Mouse (Mus musculus) ovary, adult 18-20 months (tissue): Measurements from ENCODE around the gene Samhd1.

Source experiments
- DNase-seq: peaks from one replicate; pipeline ENCODE4 v3.0.0; 2022; ENCODE audit warnings: low spot score, mixed read lengths

Gene Samhd1

GRCm38 (mm10) chr2:157072316-157072990 is 62.6 kb downstream of the Samhd1 start:
- DNase-seq, result no peak

DNA sequence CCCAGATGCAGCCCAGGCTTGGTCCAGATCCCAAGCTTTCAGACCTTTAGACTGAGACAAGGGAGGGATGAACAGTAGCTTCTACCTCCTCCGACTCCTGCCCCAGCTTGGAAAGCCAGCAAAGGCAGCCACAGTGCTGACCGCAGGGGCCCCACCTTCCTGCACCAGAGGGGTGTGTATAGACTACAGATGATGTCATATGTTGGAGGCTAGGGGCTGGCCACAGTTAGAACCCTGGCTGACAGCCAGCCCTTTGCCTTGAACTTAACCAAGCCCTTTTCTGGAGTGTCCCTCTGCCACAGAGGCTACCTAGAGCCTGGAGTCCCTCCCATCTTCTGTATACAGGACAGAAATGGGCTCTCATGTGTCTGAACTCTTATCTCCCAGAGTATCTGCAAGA is 63.5 kb downstream of the Samhd1 start:
- peak; percentile 60 for DNase-seq

DNA sequence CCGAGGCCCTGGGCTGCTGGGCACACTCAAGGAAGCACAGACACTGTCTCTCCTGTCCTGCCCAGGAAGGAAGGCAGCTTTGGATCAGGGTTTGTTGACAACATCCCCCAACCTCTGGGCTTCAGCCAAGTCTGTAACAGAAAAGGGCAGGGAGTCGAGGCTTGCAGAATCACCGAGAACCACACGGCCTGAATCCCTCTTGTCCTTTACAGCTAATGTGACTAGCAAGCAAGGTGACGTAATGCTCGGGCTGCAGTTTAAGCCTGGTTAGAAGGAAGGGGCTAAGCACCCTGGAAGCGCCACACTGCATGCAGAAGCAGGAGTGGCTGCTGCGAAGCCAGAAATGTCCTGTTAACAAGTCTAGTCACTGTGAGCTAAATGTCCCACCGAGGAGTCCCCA is 64.7 kb downstream of the Samhd1 start:
- DNase-seq, result no peak

DNA sequence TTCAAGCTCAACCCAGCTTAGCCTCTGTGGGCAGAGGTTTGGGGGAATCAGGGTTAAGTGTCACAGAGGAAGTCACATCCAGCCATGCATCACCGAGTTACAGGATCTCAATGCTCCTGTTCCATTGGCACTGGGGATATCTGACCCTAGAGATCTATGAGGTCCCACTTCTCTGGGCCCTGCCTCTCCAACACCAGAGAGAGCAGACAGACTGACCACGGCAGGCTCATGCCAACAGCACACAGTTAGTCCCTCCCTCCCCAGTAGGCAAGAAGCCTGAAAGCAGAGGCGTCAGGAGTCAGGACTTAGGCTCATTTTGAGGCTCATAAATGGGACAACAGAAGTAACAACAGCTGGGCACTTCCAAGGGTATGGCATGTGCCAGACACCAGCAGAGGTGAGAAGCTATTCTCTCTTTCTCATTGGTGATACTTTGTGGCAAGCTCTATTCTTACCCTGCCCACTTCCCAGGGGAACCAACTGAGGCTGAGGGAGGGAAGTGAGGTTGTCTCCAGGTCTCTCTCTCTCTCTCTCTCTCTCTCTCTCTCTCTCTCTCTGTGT is 65.2 kb downstream of the Samhd1 start:
- no peak for DNase-seq

GRCm38 (mm10) chr2:157069355-157069735 is 65.7 kb downstream of the Samhd1 start:
- DNase-seq, result no peak

DNA sequence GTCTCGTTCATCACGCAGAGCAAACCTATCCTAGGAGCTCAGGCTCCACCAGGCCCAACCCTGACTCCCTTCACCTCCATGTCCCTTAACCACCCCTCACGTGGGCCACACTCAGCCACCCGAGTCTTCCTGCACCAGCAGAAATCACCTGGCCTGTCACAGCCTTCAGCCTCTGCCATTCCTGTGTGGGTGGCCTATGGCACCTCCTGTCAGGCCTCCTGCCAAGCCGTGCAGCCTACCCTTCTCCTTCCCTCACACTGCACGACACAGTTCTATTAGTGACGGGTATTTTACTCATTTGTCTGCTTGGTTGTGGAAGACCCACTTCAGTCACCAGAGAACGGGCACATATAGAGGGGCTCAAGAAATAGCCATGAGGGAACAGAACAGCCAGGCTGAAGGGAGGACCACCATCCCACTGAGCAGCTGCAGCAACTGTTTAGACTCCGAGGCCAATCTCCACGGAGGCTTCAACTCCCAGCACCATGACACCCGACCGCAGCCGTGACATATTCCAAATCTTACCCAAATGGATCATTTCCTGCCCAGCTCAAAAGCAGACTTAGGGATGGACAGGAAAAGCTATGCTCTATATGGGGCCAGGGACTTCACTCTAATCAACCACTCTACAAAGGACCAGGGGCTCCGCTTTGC is 66.2 kb downstream of the Samhd1 start:
- no peak for DNase-seq

GRCm38 (mm10) chr2:157066731-157067430 is 68.2 kb downstream of the Samhd1 start:
- DNase-seq, result no peak

- DNase-seq, result no peak
Observed at GRCm38 (mm10) chr2:157065879-157066226, 69.2 kb downstream of the Samhd1 start.

GRCm38 (mm10) chr2:157064978-157065878 is 69.8 kb downstream of the Samhd1 start:
- DNase-seq, result no peak

- no peak for DNase-seq
Observed at GRCm38 (mm10) chr2:157064136-157064535, 70.9 kb downstream of the Samhd1 start.

GRCm38 (mm10) chr2:157063241-157063700 is 71.8 kb downstream of the Samhd1 start:
- no peak for DNase-seq

GRCm38 (mm10) chr2:157060557-157061305 is 74.3 kb downstream of the Samhd1 start:
- no peak for DNase-seq

DNA sequence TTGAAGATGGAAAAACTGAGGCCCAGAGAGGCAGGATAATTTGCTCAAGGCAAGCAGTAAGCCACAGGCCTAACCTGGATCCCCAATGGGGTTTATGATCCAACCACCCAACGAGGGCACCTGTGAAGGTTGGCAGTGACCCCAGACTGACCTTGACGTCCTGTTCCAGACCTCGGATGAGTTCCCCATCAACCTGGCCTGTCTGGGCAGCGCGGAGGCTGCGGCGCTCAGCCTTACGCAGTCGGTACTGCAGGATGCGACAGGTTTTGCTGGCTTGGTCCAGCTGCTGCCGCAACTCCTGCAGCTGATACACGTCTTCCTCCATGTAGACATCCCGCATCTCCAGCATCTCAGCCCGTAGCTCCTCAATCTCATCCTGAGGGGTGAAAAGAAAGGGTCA is 75.0 kb downstream of the Samhd1 start:
- no peak for DNase-seq

- no peak for DNase-seq
Observed at GRCm38 (mm10) chr2:157059166-157059565, 75.9 kb downstream of the Samhd1 start.

GRCm38 (mm10) chr2:157058342-157058998 is 76.6 kb downstream of the Samhd1 start:
- peak; percentile 70 for DNase-seq

DNA sequence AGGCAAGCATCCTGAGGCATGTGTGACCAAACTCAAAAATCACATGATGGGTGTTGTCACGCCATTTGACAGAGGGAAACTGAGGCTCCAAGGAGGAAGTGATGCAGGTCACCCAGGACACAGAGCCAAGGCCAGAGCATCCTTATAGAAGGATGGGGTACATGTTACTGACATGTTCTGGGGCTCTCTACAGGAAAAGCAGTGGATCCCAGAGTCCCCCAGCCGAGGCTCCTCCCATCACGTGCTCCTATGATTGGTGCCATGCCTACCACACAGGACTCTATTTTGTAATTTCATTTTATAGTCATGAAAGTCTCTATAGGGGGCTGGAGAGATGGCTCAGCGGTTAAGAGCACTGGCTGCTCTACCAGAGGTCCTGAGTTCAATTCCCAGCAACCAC is 77.3 kb downstream of the Samhd1 start:
- DNase-seq, result no peak

DNA sequence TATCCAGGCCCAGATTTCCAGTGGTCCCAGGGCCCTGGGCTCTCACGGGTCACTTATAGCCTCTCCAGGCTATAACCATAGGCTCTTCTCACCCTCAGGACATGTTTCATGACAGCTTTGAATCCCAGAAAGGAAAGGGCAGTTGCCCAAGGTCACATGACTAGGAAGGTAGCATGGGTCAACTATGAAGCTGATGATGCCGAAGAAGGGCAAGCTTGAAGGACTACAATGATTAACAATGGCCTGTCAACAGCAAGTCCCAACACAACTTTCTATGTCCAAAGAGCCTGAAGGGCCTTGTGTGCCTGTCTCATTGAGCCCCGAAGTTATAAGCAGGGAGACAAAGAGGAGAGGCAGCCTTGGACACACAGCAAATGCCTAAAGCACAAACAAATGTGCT is 77.9 kb downstream of the Samhd1 start:
- DNase-seq, result no peak

GRCm38 (mm10) chr2:157055721-157056120 is 79.3 kb downstream of the Samhd1 start:
- DNase-seq, result no peak

GRCm38 (mm10) chr2:157054816-157055215 is 80.2 kb downstream of the Samhd1 start:
- DNase-seq, result no peak

GRCm38 (mm10) chr2:157054297-157054696 is 80.8 kb downstream of the Samhd1 start:
- DNase-seq, result peak; percentile 76

DNA sequence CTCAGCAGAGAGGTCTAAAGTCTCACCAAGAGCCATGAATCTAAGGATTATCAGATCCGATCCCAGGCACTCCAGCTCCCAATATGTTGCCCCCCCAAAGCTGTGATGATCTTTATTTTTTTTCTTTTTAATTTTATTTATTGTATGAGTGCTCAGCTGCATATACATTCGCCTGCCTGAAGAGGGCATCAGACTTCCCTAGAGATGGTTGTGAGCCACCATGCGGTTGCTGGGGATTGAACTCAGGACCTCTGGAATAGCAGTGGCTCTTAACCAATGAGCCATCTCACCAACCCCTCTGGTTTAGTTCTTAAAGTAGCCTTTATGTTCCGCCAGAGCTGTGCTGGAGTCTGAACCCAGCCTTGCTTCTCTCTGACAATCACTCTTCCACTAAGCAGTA is 81.3 kb downstream of the Samhd1 start:
- DNase-seq, result no peak
